Mouse (Mus musculus): ENCODE measurements around the gene Unk.

GRCm38 (mm10) chr11:116040593-116040992 lies 10.5 kb downstream of the Unk start:
- TF ChIP-seq CTCF (IDR thresholded peaks at IDR 0.05; ENCODE audit: low read depth, low read length) (no peak), TAL1 (conservative IDR thresholded peaks at IDR 0.05; ENCODE audit: low read depth, low read length) (no peak), GATA1 (IDR thresholded peaks at IDR 0.05; ENCODE audit: borderline replicate concordance, low read length) (no peak), POLR2AphosphoS5 (IDR thresholded peaks at IDR 0.05; ENCODE audit: insufficient replicate concordance, low read depth, low read length) (no peak)
